Mouse (Mus musculus) frontal cortex, adult (tissue): ENCODE data around the gene Hmgb1.
A peak's percentile ranks its signal among the peaks of the same experiment; 100 is the strongest.

Source experiments
- ATAC-seq: cut with Nextera tagmentation; 2 replicates; pipeline ENCODE4 v1.9.2; 2017; ENCODE audit warnings: mild to moderate bottlenecking, moderate library complexity, mixed read lengths; ENCODE audit not compliant: low TSS enrichment

Gene Hmgb1

DNA sequence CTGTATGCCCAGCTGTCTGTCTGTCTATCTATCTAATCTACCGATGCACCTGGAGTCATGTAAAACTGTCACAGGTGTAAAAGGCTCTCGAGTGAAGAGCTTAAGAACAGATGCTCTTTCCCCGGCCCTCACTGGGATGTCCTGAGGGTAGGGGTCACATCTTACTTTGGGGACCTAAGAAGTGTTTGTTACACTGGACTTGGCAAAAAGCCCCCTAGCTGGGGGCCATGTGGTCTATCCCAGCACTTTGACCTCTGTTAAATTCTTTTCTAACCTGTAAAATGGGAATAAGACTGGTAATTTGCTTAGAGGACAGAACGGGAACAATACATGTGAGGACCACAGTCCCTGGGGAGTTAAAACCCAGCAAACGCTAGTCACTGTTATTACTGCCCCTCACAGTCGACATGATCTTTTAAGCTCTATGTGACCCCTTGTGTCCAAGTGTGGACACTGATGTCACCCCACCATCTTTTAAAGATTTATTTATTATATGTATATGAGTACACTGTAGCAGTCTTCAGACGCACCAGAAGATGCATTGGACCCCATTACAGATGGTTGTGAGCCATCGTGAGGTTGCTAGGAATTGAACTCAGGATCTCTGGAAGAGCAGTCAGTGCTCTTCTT is 80.1 kb downstream of the Hmgb1 start:
- ATAC-seq: no peak

DNA sequence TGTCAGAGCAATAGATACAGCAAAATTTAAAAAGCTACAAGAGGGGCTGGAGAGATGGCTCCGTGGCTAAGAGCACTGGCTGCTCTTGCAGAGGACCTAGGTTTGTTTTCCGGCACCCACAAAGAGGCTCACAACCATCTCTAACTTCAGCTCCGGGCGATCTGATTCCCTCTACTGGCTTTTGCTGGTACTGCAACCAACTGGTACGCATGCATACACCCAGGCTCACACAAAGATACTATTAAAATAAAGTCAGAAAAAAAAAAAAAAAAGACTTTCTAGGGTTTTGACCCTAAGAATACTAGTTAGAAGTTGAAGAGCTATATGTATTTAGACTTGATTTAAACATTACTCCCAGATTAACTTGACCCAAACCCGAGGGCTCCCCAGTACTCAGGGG is 82.4 kb downstream of the Hmgb1 start:
- no peak for ATAC-seq

DNA sequence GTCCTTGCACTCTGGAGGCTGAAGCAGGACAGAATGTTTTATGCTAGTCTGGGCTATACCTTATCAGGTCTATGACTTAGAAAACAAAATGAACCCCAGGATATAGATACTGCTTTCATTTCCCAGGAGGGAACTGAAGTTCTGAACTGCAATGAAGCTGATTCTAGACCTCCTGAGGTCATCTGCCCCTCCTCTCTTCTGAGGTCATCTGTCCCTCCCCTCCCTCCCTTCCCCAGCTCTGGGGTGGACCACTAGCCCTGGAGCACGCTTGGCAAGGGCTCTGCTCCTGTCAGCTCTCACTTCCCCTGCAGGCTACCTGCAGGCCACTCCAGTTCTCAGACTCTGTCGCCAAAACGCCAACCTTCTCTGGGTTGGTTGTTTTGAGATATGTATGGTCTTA is 84.2 kb downstream of the Hmgb1 start:
- ATAC-seq: no peak

DNA sequence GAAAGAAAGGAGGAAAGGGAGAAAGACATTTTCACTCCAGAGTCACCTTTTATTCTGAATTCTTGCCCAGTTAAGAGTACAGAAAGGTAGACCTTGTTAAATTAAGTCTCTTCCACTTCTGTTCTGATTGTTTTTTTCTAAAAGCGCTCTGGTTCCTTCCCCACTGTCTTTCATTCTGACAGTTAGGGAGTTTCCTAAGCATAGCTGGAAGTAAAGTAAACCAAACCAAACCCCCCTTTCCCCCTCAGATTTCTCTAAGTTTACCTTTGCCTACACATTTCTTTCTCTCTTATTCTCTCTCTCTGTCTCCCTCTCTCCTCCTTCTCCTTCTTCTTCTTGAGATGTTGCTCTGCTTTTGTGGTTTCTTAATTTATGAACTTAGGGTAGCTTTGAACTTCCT is 85.3 kb downstream of the Hmgb1 start:
- no peak for ATAC-seq

GRCm38 (mm10) chr5:149097841-149098240 is 86.4 kb downstream of the Hmgb1 start:
- no peak for ATAC-seq

DNA sequence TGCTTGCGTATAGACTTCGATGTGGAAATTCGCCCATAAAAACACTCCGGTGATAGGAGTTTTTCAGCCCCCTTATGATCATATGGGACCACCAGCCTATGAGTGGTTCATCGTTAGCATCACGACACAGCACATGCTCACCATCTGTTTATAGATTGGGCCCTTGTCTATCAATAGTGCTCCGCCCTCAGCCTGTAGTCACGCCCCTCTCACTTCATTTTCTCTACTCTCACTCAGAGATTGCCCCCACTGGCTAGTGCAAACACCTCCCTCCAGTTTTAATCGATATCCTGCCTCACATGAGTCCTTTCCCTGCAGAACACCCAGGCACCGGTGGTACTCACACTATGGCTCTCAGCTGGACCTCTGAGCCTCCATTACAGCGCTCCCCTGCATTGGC is 88.0 kb downstream of the Hmgb1 start:
- ATAC-seq: no peak

- no peak for ATAC-seq
Observed at GRCm38 (mm10) chr5:149092926-149093325, 91.4 kb downstream of the Hmgb1 start.

DNA sequence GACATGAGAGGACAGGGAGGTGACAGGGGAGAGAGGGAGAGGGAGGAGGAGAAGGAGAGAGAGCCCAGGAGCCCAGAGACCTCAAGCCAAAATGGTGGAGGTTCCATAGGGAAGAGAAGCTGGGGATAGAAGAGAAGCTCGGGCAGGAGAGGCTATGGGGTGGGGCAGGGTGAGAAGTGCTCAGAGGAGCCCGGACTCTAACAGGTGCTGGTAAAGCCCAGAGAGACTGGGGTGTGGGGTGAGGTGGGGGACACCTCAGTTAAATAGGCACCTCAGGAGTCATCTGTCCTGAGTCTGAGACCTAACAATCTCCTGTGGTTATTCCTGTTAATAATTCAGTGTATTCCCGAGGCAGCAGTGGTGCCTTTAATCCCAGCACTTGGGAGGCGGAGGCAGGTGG is 91.8 kb downstream of the Hmgb1 start:
- no peak for ATAC-seq

DNA sequence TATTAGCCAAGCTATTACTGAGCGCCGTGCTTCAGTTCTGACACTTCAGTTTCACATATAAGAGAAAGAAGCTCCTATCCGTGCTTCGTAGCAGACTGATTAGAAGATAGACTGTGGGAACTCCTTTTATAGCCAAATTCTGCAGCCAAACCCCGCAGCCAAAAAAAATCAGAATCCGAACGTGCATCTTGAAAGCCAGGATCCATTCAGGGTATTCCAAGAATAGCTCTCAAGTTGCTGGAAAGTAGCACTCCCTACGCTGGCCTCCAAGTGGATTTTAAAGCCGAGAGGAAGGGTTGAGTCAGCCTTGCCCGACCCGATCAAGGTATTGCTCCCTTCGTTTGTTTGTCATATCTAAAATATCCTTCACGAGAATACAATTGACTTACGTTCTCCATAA is 93.0 kb downstream of the Hmgb1 start:
- ATAC-seq: peak; percentile 84

DNA sequence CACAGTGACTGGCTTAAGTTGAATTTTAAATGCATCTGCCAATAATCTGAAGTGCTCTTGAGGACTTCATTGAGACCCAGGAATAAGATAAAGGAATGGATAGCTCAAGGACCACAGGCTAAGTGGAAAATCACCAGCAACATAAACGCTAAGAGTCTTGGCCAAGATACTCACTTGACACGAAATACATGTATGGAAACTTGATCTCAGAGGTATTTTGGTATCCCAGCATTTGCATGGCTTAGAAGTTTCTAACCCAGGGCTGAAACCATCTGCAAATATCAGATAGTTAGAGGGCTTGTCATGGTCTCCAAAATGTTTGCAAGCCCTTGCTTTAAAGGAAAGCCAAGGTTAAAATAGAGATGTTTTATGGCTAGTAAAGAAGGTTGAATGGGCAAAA is 94.4 kb downstream of the Hmgb1 start:
- ATAC-seq: no peak

- no peak for ATAC-seq
Observed at GRCm38 (mm10) chr5:149089456-149089855, 94.8 kb downstream of the Hmgb1 start.

- no peak for ATAC-seq
Observed at GRCm38 (mm10) chr5:149088891-149089290, 95.4 kb downstream of the Hmgb1 start.

- ATAC-seq: no peak
Observed at GRCm38 (mm10) chr5:149088149-149088548, 96.1 kb downstream of the Hmgb1 start.

GRCm38 (mm10) chr5:149086382-149087244 is 97.7 kb downstream of the Hmgb1 start:
- no peak for ATAC-seq

- ATAC-seq: no peak
Observed at GRCm38 (mm10) chr5:149080466-149080865, 103.8 kb downstream of the Hmgb1 start.

DNA sequence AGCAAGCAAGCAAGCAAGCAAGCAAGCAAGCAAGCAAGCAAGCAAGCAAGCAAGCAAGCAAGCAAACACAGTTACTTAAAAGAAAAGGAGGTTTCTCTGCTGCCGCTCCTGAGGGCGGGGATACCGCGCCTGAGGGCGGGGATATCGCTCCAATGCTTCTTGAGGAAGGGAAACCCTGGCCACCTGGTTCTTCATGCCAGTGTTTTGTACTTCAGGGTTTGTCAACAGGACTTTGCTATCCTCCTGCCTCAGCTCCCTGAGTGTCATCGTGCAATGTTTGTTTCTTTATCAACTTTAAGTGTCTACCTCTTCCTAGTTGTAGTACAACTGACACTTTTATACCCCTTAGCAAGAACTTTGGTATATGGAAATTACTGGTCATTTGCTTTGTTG is 104.5 kb downstream of the Hmgb1 start:
- ATAC-seq: no peak

GRCm38 (mm10) chr5:149079018-149079757 is 105.1 kb downstream of the Hmgb1 start:
- ATAC-seq: peak; percentile 85

- ATAC-seq: no peak
Observed at GRCm38 (mm10) chr5:149077136-149077535, 107.2 kb downstream of the Hmgb1 start.

- ATAC-seq: no peak
Observed at GRCm38 (mm10) chr5:149071546-149071945, 112.7 kb downstream of the Hmgb1 start.

- ATAC-seq: no peak
Observed at GRCm38 (mm10) chr5:149068745-149069144, 115.5 kb downstream of the Hmgb1 start.

DNA sequence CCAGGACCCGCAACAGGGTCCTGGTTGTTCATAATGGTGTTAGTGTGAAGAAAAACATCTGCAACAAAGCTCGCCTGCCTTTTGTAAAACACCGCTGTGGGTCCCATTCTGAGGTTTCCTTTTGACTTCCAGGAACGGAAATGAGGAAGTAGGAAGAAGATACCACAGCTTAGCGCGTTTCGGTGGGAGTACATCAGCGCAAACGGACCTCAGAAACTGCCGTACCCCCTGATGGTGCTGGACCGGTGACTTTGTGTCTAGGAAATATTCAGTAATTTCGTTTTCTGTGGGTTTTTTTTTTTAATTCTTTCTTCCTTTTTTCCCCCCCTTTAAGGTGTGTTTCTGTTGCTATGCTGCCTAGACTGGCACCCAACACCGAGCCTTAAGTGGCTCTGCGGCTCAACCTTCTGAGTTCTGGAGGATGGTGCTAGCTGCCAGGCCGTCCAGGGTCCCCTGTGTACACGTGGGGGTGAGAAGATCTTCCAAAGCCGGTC is 116.0 kb downstream of the Hmgb1 start:
- no peak for ATAC-seq

GRCm38 (mm10) chr5:149067501-149067961 is 116.8 kb downstream of the Hmgb1 start:
- no peak for ATAC-seq
